Mouse (Mus musculus): ENCODE results near the gene Ddrgk1. TPM values are rescaled to one million over a fixed set of nuclear protein-coding genes. Genes with fewer than 3 reads are reported as not detected.

The Ddrgk1 gene
- total and polyA plus RNA-seq, 3 experiments: 51.7 to 93.1 (median 77.9) TPM

DNA sequence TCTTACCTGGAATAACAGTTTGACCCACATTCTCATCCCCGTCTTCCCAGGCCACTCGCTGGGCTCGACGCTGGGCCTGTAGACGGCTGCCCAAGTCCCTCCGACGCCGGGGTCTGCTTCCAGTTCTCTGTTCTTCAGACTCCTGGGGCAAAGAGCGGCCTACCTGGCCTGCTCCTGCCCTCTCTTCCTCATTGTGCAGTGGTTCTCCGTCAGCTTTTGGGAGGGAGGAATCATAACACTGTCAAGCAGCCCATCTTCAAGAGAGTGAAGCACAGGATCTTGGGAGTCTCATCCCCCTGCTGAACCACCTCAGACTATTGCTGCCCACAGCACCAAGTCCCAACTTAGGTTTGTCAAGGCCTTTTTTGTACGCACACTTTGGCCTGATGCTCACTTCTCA is 1.1 kb downstream of the Ddrgk1 start:
- Histone ChIP-seq H3K4me1 (ENCODE audit: control insufficient read depth in 1 of 2, insufficient read depth in 2 of 2) (peaks cover 3 to 38% of the 10 kb centered on the region in 2 experiments; a peak in 3 of 4 replicates), H3K27ac (ENCODE audit: insufficient read depth, low read depth) (no peak overlapping the region), H3K4me3 (replicated peaks in 1 of 3; ENCODE audit: low read depth in 2 of 3, low read length in 2 of 3, poor library complexity in 1 of 3) (peak overlapping the region; percentile 66 to 69 (median 68)), H3K9ac (ENCODE audit: insufficient read depth, low read depth) (peak overlapping the region; percentile 78), H3K4me2 (ENCODE audit: insufficient read depth, low read depth, poor library complexity, severe bottlenecking) (peak overlapping the region; percentile 88), H3K36me3 (replicated peaks in 1 of 2; ENCODE audit: control insufficient read depth in 1 of 2, insufficient read depth in 1 of 2, low read length in 1 of 2) (peaks cover 24 to 41% of the 10 kb centered on the region in 2 experiments), H3K27me3 (replicated peaks) (no peaks in the 10 kb centered on the region), H3K79me2 (replicated peaks; ENCODE audit: control insufficient read depth, extremely low read depth, insufficient read depth, poor library complexity, severe bottlenecking) (peaks cover 11% of the 10 kb centered on the region), H3K9me3 (replicated peaks; ENCODE audit: low read length) (no peaks in the 10 kb centered on the region)
- in situ Hi-C loops (cut with MboI; ENCODE audit: low pct_ligation_motif_present, low pct_unique_long_range_greater_than_20kb, low sequenced_read_pairs) (no loop called here), dilution Hi-C loops (cut with MboI; ENCODE audit: extremely low pct_ligation_motif_present, extremely low pct_unique_long_range_greater_than_20kb, low sequenced_read_pairs) (no loop called here)
- TF ChIP-seq ZC3H11A (IDR thresholded peaks at IDR 0.05; ENCODE audit: low read depth, low read length) (no peak), HCFC1 (IDR thresholded peaks at IDR 0.05; ENCODE audit: low read depth, low read length) (no peak), NRF1 (IDR thresholded peaks at IDR 0.05; ENCODE audit: low read depth, low read length) (no peak), BHLHE40 (IDR thresholded peaks at IDR 0.05; ENCODE audit: low read depth, low read length) (no peak), ZKSCAN1 (IDR thresholded peaks at IDR 0.05; ENCODE audit: borderline replicate concordance, low read depth, low read length) (no peak), POLR2AphosphoS2 (IDR thresholded peaks at IDR 0.05; ENCODE audit: low read depth, low read length) (no peak), ZNF384 (IDR thresholded peaks at IDR 0.05; ENCODE audit: low read depth, low read length) (no peak), TCF12 (IDR thresholded peaks at IDR 0.05; ENCODE audit: low read depth, low read length) (no peak), JUN (IDR thresholded peaks at IDR 0.05; ENCODE audit: insufficient read depth, low read depth, low read length) (no peak), TBP (conservative IDR thresholded peaks at IDR 0.05; ENCODE audit: low read depth, low read length) (no peak), CTCF (conservative IDR thresholded peaks at IDR 0.05 in 1 of 2, IDR thresholded peaks at IDR 0.05 in 1 of 2; ENCODE audit: low read depth in 2 of 2, low read length in 2 of 2) (no peak)
- DNase-seq (ENCODE audit: extremely low read depth): no peak

DNA sequence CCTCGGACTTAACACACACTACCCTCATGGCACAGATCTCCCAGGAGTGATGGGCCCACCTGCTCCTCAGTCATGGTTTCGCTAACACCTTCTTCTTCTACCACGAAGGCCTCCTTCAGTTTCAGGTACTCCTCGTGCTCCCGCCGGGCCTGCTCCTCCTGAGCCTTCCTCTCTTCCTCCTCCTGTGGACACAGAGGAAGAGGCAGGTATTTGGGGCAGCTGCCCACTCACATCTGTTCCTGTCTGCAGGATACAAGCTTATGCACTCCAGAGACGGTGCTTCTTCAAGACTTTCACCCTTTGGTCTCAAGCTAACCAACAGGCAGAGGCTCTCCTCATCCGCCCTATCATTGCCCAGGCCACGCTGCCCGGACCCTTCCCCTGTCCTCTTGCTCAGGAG is 5.9 kb downstream of the Ddrgk1 start:
- H3K27ac ChIP-seq (ENCODE audit: insufficient read depth, low read depth): no peak overlapping the region
- peaks cover 63 to 88% of the 10 kb centered on the region in 2 experiments for H3K36me3 ChIP-seq (replicated peaks in 1 of 2; ENCODE audit: control insufficient read depth in 1 of 2, insufficient read depth in 1 of 2, low read length in 1 of 2)
- H3K79me2 ChIP-seq (replicated peaks; ENCODE audit: control insufficient read depth, extremely low read depth, insufficient read depth, poor library complexity, severe bottlenecking): peaks cover 4% of the 10 kb centered on the region
- no peak overlapping the region for H3K9ac ChIP-seq (ENCODE audit: insufficient read depth, low read depth)
- no peaks in the 10 kb centered on the region for H3K9me3 ChIP-seq (replicated peaks; ENCODE audit: low read length)
- no peak overlapping the region for H3K4me3 ChIP-seq (replicated peaks in 1 of 3; ENCODE audit: low read depth in 2 of 3, low read length in 2 of 3, poor library complexity in 1 of 3)
- TF ChIP-seq SIN3A (IDR thresholded peaks at IDR 0.05; ENCODE audit: low read length) (no peak), SMC3 (IDR thresholded peaks at IDR 0.05; ENCODE audit: low read depth, low read length) (no peak), MAZ (IDR thresholded peaks at IDR 0.05; ENCODE audit: low read depth, low read length) (no peak), MXI1 (IDR thresholded peaks at IDR 0.05; ENCODE audit: low read depth, low read length) (no peak), KAT2A (IDR thresholded peaks at IDR 0.05; ENCODE audit: insufficient replicate concordance, low read length) (no peak), ZKSCAN1 (IDR thresholded peaks at IDR 0.05; ENCODE audit: borderline replicate concordance, low read depth, low read length) (no peak), MAFK (IDR thresholded peaks at IDR 0.05; ENCODE audit: insufficient replicate concordance, low read length) (no peak), ELF1 (IDR thresholded peaks at IDR 0.05; ENCODE audit: low read depth, low read length) (no peak), ETS1 (conservative IDR thresholded peaks at IDR 0.05; ENCODE audit: low read depth, low read length) (no peak)
- dilution Hi-C loops (cut with MboI; ENCODE audit: extremely low pct_ligation_motif_present, extremely low pct_unique_long_range_greater_than_20kb, low sequenced_read_pairs) (no loop called here), in situ Hi-C loops (cut with MboI; ENCODE audit: low pct_ligation_motif_present, low pct_unique_long_range_greater_than_20kb, low sequenced_read_pairs) (no loop called here)
- H3K27me3 ChIP-seq (replicated peaks): no peaks in the 10 kb centered on the region
- H3K4me1 ChIP-seq (ENCODE audit: control insufficient read depth in 1 of 2, insufficient read depth in 2 of 2): peaks cover 3 to 23% of the 10 kb centered on the region in 2 experiments; a peak in 3 of 4 replicates
- DNase-seq (ENCODE audit: extremely low read depth): no peak
- H3K4me2 ChIP-seq (ENCODE audit: insufficient read depth, low read depth, poor library complexity, severe bottlenecking): no peak overlapping the region
